Mouse (Mus musculus): ENCODE data around the gene Nhsl2. TPM values are rescaled to one million over a fixed set of nuclear protein-coding genes. Genes with fewer than 3 reads are reported as not detected.

Gene Nhsl2
- polyA plus RNA-seq, 1 experiment from 2014 or later = 13.0 TPM

DNA sequence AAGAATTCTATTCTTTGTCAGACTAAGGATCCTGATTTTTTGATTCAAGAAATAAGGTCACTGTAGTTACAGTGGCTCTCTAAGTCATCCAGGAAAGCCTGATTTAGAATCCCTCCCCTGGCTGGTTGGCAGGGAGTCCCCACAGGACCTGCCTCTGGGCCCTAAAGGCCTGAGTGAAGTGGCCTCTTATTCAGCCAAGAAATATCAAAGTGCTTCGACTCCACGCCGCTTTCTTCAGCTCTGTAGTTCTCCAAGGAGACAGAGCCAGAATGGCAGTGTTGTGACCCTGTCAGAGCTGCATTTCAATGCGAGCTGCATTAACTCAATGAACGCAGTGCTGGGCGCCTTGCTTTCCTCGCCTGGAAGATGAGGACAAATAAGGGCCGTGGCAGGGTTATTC lies 183.2 kb downstream of the Nhsl2 start:
- no peaks in the 10 kb centered on the region for H3K9me3 ChIP-seq

DNA sequence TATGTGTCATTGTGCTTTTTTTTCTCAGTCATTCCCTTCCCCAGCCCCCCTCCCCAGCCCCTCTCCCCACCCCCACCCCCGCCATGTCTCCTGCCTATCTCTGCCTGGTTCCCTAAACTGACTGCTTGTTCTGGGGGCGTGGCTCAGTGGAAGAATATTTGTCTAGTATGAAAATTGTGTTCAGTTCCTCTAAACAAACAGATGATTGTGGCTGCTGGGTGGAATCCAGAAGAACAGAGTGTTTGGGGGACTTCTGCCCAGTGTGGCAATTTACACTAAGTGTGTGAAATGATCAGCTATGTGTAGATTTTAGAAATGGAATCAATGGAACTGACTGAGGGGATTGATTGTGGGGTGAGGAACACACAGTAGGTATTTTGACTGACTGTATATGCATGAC lies 184.4 kb downstream of the Nhsl2 start:
- Histone ChIP-seq H3K36me3 (no peaks in the 10 kb centered on the region), H3K4me2 (no peak overlapping the region), H3K9me3 (no peaks in the 10 kb centered on the region), H3K4me1 (no peaks in the 10 kb centered on the region; the same call in 1 of the 2 replicates), H3K27me3 (peaks cover 41% of the 10 kb centered on the region; the same call in 1 of the 2 replicates), H3K27ac (no peak overlapping the region), H3K4me3 (no peak overlapping the region), H3K9ac (no peak overlapping the region)
- 79% methylated on average over 2 of the region's 2 CpGs for WGBS
- ATAC-seq (ENCODE audit: insufficient number of reproducible peaks, insufficient read depth, low FRiP score, low TSS enrichment, low read depth) = no peak

More for the DNA sequence above, 183.2 kb downstream of the Nhsl2 start:
- no peak for ATAC-seq (ENCODE audit: insufficient number of reproducible peaks, insufficient read depth, low FRiP score, low TSS enrichment, low read depth)
- Histone ChIP-seq H3K4me2 (no peak overlapping the region), H3K27ac (no peak overlapping the region), H3K4me1 (no peaks in the 10 kb centered on the region; the same call in 1 of the 2 replicates), H3K9ac (no peak overlapping the region), H3K36me3 (no peaks in the 10 kb centered on the region), H3K27me3 (peaks cover 39% of the 10 kb centered on the region; the same call in 1 of the 2 replicates), H3K4me3 (no peak overlapping the region)
- 74% methylated on average over 8 of the region's 8 CpGs for WGBS

DNA sequence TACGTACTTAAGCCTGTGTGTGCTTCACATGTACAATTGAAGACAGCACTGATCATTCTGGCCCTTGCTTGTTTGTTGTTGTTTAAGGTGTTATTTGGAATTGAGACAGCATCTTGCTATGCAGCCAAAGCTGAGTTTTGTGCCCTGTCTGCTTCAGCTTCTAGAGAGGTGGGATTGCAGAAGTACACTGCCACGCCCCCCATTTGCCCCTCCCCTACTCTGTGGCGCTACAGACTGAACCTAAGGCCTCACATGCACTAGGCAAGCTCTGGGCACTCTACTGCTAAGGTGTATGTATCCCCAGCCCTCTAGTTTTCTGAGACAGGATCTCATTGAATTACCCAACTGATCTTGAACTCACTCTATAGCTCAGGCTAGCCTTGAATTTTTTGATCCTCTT lies 186.5 kb downstream of the Nhsl2 start:
- Histone ChIP-seq H3K36me3 (no peaks in the 10 kb centered on the region), H3K27me3 (peaks cover 26% of the 10 kb centered on the region; the same call in 1 of the 2 replicates), H3K4me1 (no peaks in the 10 kb centered on the region; the same call in 1 of the 2 replicates), H3K9me3 (no peaks in the 10 kb centered on the region), H3K4me3 (no peak overlapping the region), H3K27ac (no peak overlapping the region), H3K9ac (no peak overlapping the region), H3K4me2 (no peak overlapping the region)
- 52% methylated on average over 3 of the region's 3 CpGs for WGBS
- ATAC-seq (ENCODE audit: insufficient number of reproducible peaks, insufficient read depth, low FRiP score, low TSS enrichment, low read depth) = no peak

DNA sequence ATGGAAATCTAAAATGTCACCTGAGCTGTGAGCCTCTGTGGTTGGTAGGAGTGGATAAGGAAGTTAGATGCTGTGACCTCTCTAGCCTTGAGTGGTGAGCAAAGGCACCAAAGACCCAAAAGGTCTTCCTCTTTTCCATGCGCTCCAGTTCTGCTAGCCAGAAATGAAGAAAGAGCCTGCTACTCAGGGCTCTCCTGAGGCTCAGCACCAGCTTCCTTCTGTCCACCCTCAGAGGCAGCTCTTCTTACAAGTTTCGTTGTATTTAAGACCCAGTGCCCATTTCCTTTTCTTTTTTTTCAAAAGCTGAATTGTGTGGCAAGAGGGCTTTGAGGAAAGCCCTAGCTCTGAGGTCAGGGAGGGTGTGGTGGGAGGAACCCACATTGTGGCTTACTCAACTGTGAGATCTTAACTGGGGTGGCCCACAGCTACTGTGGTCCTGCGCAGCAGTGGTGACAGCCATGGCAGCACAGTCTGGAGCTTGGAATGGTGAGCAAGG lies 187.7 kb downstream of the Nhsl2 start:
- no peaks in the 10 kb centered on the region for H3K36me3 ChIP-seq
- H3K9me3 ChIP-seq = no peaks in the 10 kb centered on the region
- peaks cover 14% of the 10 kb centered on the region for H3K27me3 ChIP-seq
- no peak overlapping the region for H3K4me3 ChIP-seq
- 76% methylated on average over 3 of the region's 3 CpGs for WGBS
- no peak overlapping the region for H3K27ac ChIP-seq
- H3K4me2 ChIP-seq = no peak overlapping the region
- ATAC-seq (ENCODE audit: insufficient number of reproducible peaks, insufficient read depth, low FRiP score, low TSS enrichment, low read depth) = no peak
- no peak overlapping the region for H3K9ac ChIP-seq
- H3K4me1 ChIP-seq = no peaks in the 10 kb centered on the region; the same call in 1 of the 2 replicates

DNA sequence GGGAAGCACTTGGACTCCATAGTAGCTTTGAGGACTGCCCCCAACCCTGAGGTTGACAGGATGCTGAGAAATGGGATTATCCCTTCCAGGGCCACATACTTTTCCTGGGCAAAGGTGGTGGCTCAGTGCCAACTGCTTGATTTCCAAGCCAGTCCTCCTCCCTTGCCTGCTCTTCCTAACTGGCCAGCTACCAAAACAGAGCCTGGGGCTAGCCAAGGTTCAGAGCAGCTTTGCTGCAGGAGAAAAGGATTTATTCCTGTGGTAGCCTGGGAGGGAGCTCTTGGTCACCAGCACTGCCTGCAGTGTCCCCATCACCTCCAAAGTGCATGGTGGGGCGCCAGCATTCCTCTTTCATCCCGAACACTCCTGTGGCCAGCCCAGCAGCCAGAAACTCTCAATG lies 188.3 kb downstream of the Nhsl2 start:
- H3K4me3 ChIP-seq = no peak overlapping the region
- WGBS = 61% methylated on average over 2 of the region's 2 CpGs
- no peak overlapping the region for H3K27ac ChIP-seq

DNA sequence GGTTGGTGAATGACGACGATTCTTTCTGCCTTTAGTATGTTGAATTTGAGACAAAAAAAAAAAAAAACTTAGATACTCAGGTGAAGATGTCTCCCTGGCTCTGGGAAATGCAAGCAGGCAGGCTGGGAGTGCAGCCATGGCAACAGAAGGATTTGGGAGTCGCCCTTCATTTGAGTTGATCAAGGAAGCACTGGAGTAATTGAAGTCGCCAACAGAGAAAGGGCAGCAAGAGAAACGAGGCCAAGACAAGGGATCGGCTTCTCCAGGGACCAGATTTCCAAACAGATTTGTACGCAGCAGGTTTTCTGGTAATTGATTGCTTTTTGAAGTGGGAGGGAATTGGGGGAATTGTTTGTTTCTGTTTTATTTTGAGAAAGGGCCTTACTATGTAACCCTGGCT lies 192.4 kb downstream of the Nhsl2 start:
- Histone ChIP-seq H3K9ac (no peak overlapping the region), H3K27ac (no peak overlapping the region), H3K9me3 (no peaks in the 10 kb centered on the region), H3K27me3 (peaks cover 8% of the 10 kb centered on the region), H3K4me2 (no peak overlapping the region), H3K36me3 (no peaks in the 10 kb centered on the region), H3K4me3 (no peak overlapping the region), H3K4me1 (no peaks in the 10 kb centered on the region; the same call in 1 of the 2 replicates)
- ATAC-seq (ENCODE audit: insufficient number of reproducible peaks, insufficient read depth, low FRiP score, low TSS enrichment, low read depth) = no peak
- 50% methylated on average over 7 of the region's 7 CpGs for WGBS

More for the DNA sequence above, 188.3 kb downstream of the Nhsl2 start:
- Histone ChIP-seq H3K9ac (no peak overlapping the region), H3K4me2 (no peak overlapping the region), H3K36me3 (no peaks in the 10 kb centered on the region), H3K9me3 (no peaks in the 10 kb centered on the region), H3K27me3 (peaks cover 18% of the 10 kb centered on the region), H3K4me1 (no peaks in the 10 kb centered on the region; the same call in 1 of the 2 replicates)
- no peak for ATAC-seq (ENCODE audit: insufficient number of reproducible peaks, insufficient read depth, low FRiP score, low TSS enrichment, low read depth)

DNA sequence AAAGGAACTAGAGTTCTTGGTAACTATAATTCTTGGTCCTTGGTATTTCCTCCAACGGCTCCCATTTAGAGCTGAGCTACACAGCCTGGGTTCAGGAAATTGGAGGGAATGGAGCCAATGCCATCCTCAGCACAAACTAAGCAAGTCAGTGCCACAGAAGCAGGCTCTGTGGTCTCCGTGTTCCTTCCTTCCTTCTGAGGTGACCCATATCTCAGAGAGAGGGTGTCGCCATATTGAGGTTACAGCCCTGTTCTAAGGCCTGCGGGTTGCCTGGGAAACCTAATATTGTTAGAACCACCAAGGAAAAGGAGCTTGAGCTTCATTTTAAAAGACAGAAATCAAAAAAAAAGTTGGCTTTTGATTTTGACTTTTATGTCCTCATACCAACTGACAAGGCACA lies 193.2 kb downstream of the Nhsl2 start:
- H3K27me3 ChIP-seq = peaks cover 10% of the 10 kb centered on the region
- H3K9ac ChIP-seq = no peak overlapping the region
- 89% methylated on average over 4 of the region's 4 CpGs for WGBS
- no peak overlapping the region for H3K4me2 ChIP-seq
- H3K36me3 ChIP-seq = no peaks in the 10 kb centered on the region
- no peaks in the 10 kb centered on the region for H3K9me3 ChIP-seq
- no peak for ATAC-seq (ENCODE audit: insufficient number of reproducible peaks, insufficient read depth, low FRiP score, low TSS enrichment, low read depth)
- no peak overlapping the region for H3K4me3 ChIP-seq
- H3K4me1 ChIP-seq = no peaks in the 10 kb centered on the region; the same call in 1 of the 2 replicates
- no peak overlapping the region for H3K27ac ChIP-seq

DNA sequence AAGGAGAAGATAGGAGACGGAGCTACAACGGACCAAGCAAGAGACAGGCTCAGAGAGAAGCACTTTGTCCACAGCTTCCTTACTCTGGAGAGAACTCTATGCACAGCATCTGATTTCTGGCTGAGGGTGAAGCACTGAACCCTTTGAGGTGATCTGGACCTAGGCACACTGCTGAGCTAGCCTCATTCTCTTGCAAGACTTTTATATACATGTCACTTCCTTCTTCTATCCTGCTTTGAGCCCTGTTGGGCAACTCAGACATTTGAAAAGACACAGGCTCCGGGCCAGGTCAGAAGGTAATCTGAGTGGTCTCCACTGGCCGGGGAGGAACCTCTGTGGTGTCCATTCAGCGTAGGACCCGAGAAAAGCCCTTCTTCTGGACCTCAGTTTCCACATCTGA lies 201.4 kb downstream of the Nhsl2 start:
- Histone ChIP-seq H3K9ac (no peak overlapping the region), H3K27me3 (peaks cover 21% of the 10 kb centered on the region)
- no peak for ATAC-seq (ENCODE audit: insufficient number of reproducible peaks, insufficient read depth, low FRiP score, low TSS enrichment, low read depth)

DNA sequence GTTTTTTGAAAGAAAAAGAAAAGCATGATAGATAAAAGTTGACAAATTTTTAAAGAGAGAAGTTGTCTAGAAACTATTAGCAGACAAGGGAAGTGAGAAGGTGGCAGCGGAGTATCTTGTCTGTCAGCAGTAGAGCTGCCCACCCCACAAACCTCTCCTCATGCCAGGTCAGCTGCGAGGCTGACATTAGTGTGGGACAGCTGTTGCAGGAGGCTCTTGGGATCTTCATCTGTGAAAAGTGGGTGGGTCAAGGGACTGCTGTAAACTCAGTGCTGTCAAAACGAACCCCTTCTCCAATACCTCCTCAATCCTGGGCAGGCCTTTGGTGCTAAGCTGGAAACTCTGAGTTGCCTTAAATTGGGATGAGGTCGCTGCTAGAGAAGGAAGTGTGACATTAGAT lies 202.0 kb downstream of the Nhsl2 start:
- no peaks in the 10 kb centered on the region for H3K9me3 ChIP-seq

More for the DNA sequence above, 201.4 kb downstream of the Nhsl2 start:
- Histone ChIP-seq H3K4me1 (no peaks in the 10 kb centered on the region), H3K4me3 (no peak overlapping the region), H3K36me3 (no peaks in the 10 kb centered on the region), H3K9me3 (no peaks in the 10 kb centered on the region), H3K4me2 (no peak overlapping the region), H3K27ac (no peak overlapping the region)
- 86% methylated on average over 6 of the region's 6 CpGs for WGBS

DNA sequence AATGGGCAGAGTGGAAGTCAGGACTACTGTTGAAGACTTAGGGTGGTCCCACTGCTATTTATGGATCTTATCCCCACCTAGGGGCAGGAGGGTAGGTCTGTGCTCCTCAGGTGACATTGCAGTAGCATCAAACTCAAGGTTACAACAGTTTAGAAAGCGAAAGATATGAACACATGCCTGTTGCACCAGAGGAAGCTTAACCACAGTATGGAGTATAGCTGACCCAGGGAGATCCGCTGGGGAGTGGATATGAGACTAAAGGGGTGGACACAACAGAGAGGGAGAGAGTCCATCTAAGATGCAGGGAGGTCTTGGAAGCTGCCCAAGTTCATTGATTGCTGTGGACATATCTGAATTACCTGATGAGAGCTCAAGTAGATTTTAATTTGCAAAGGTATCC lies 204.2 kb downstream of the Nhsl2 start:
- H3K4me3 ChIP-seq = no peak overlapping the region
- 89% methylated on average over 2 of the region's 2 CpGs for WGBS
- H3K27ac ChIP-seq = no peak overlapping the region
- no peaks in the 10 kb centered on the region for H3K36me3 ChIP-seq
- peaks cover 16% of the 10 kb centered on the region for H3K27me3 ChIP-seq
- no peaks in the 10 kb centered on the region for H3K9me3 ChIP-seq
- no peaks in the 10 kb centered on the region for H3K4me1 ChIP-seq
- no peak overlapping the region for H3K9ac ChIP-seq
- H3K4me2 ChIP-seq = no peak overlapping the region
- ATAC-seq (ENCODE audit: insufficient number of reproducible peaks, insufficient read depth, low FRiP score, low TSS enrichment, low read depth) = no peak

More for the DNA sequence above, 202.0 kb downstream of the Nhsl2 start:
- no peak for ATAC-seq (ENCODE audit: insufficient number of reproducible peaks, insufficient read depth, low FRiP score, low TSS enrichment, low read depth)
- H3K4me2 ChIP-seq = no peak overlapping the region
- no peaks in the 10 kb centered on the region for H3K4me1 ChIP-seq
- no peak overlapping the region for H3K27ac ChIP-seq
- WGBS = 79% methylated on average over 4 of the region's 4 CpGs
- H3K9ac ChIP-seq = no peak overlapping the region
- H3K4me3 ChIP-seq = no peak overlapping the region
- no peaks in the 10 kb centered on the region for H3K36me3 ChIP-seq
- H3K27me3 ChIP-seq = peaks cover 21% of the 10 kb centered on the region

DNA sequence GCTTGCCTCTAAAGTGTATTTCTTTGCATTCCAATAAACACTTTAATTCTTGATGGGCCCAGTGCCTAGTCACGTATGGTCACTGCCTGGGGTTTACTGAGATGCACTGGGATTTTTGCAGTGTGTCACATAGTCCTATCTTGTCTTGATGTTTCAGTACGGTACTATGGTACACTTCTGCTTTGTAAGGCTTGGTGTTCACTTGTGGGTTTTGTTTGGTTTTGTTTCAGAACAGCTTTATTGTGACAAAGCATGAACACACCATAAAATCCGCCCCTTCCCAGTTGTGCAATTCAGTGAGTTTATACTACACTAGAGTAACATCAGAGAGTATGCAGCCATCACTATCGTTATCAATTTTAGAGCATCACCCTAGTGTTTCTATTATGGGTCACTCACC lies 204.8 kb downstream of the Nhsl2 start:
- no peaks in the 10 kb centered on the region for H3K9me3 ChIP-seq
- 84% methylated on average over 4 of the region's 4 CpGs for WGBS
- H3K36me3 ChIP-seq = no peaks in the 10 kb centered on the region
- no peak overlapping the region for H3K27ac ChIP-seq
- no peak overlapping the region for H3K4me2 ChIP-seq
- ATAC-seq (ENCODE audit: insufficient number of reproducible peaks, insufficient read depth, low FRiP score, low TSS enrichment, low read depth) = no peak
- H3K9ac ChIP-seq = no peak overlapping the region
- no peak overlapping the region for H3K4me3 ChIP-seq
- H3K27me3 ChIP-seq = peaks cover 16% of the 10 kb centered on the region
- no peaks in the 10 kb centered on the region for H3K4me1 ChIP-seq

DNA sequence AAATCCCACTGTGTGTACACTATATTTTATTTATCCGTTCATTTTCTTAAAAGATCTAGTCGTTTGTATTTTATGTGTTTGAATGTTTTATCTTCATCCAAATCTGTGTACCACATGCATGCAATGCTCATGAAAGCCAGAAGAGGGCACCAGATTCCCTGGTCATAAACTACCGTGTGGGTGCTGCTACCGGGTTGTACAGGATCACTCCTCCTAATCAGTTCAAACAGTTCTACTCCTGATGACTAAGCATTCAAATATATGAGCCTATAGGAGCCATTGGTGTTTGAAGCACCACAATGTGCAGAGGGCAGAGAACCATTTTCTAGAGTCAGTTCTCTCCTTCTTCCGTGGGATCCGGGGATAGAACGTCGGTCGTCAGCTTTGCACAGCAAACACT lies 210.3 kb downstream of the Nhsl2 start:
- Histone ChIP-seq H3K36me3 (no peaks in the 10 kb centered on the region), H3K27me3 (peaks cover 16% of the 10 kb centered on the region; the same call in 1 of the 2 replicates), H3K4me1 (peaks cover 12% of the 10 kb centered on the region), H3K4me3 (no peak overlapping the region), H3K4me2 (no peak overlapping the region), H3K9ac (no peak overlapping the region), H3K9me3 (no peaks in the 10 kb centered on the region), H3K27ac (no peak overlapping the region)
- 62% methylated on average over 9 of the region's 9 CpGs for WGBS
- ATAC-seq (ENCODE audit: insufficient number of reproducible peaks, insufficient read depth, low FRiP score, low TSS enrichment, low read depth) = no peak

All from embryonic facial prominence, embryonic 13.5 days (tissue).